Comparison of ENCODE assay signal across 9 mouse cellular contexts in genomic region chr1:23061614-23062373, GRCm38 (mm10). TPM values are rescaled to one million over a fixed set of nuclear protein-coding genes. Genes with fewer than 3 reads are reported as not detected.
A peak's percentile ranks its signal among the peaks of the same experiment; 100 is the strongest.
DNase-seq lines count a peak whose midpoint lies in the region; ATAC-seq lines count a peak whose summit lies in the region.
"Had no signal": no experiment of that assay in that cellular context is flagged by ENCODE, and none has a peak within 500 bp of the region (broad histone marks: within the 10 kb centered on the region; RNA-seq: fewer than 3 reads in every experiment).

No protein-coding gene starts in this region.

- ATAC-seq in forebrain, embryonic 11.5 days (replicated peaks; ENCODE audit: low FRiP score): peak; percentile 93
- peak; percentile 86 for ATAC-seq in lung, embryonic 15.5 days (ENCODE audit: borderline replicate concordance, extremely low read depth, low FRiP score, low TSS enrichment)

- H3K9me3 ChIP-seq in forebrain, embryonic 11.5 days (ENCODE audit: control insufficient read depth, low read length): no peaks in the 10 kb centered on the region
- no peaks in the 10 kb centered on the region for H3K9me3 ChIP-seq in lung, embryonic 15.5 days

- 28% methylated on average over 14 of the region's 14 CpGs for WGBS in forebrain, embryonic 11.5 days
- 18% methylated on average over 14 of the region's 14 CpGs for WGBS in lung, embryonic 15.5 days

- H3K4me2 ChIP-seq in forebrain, embryonic 11.5 days (ENCODE audit: low read depth, low read length, severe bottlenecking): no peak overlapping the region
- H3K4me2 ChIP-seq in lung, embryonic 15.5 days: peak overlapping the region; percentile 27; the same call in 1 of the 2 replicates

- no peak overlapping the region for H3K9ac ChIP-seq in forebrain, embryonic 11.5 days (ENCODE audit: low read length)
- no peak overlapping the region for H3K9ac ChIP-seq in lung, embryonic 15.5 days

- DNase-seq in Muller cell, postnatal 12 days (ENCODE audit: inconsistent ontology term): peak; percentile 82
- peak; percentile 27 for DNase-seq in c-Kit-positive CD71-positive TER-119-negative erythroid progenitor cells, embryonic 14.5 days (ENCODE audit: low read depth)
- peak; percentile 73 for DNase-seq in forebrain, embryonic 11.5 days (ENCODE audit: low spot score)
- DNase-seq in heart, postnatal 14 days: peak; percentile 31 to 43
- peak; percentile 22 to 69 for DNase-seq in layer of hippocampus, adult 18-20 months (ENCODE audit: low spot score in 2 of 2)
- peak; percentile 68 to 75 for DNase-seq in right cerebral cortex, postnatal 10 days (ENCODE audit: low spot score in 2 of 2)
- DNase-seq in urinary bladder, postnatal 4 days (ENCODE audit: low spot score in 2 of 2): no peak

- H3K4me3 ChIP-seq in forebrain, embryonic 11.5 days (ENCODE audit: low read depth, low read length): no peak overlapping the region
- no peak overlapping the region for H3K4me3 ChIP-seq in lung, embryonic 15.5 days
- H3K4me3 ChIP-seq: myocyte had no signal

- no peaks in the 10 kb centered on the region for H3K36me3 ChIP-seq in forebrain, embryonic 11.5 days (ENCODE audit: control insufficient read depth, insufficient read depth, low read length)
- H3K36me3 ChIP-seq in lung, embryonic 15.5 days: no peaks in the 10 kb centered on the region

- no peaks in the 10 kb centered on the region for H3K27me3 ChIP-seq in forebrain, embryonic 11.5 days (ENCODE audit: control insufficient read depth, insufficient read depth, low read length)
- H3K27me3 ChIP-seq in lung, embryonic 15.5 days: no peaks in the 10 kb centered on the region

- H3K27ac ChIP-seq in forebrain, embryonic 11.5 days (ENCODE audit: low read depth, low read length): no peak overlapping the region
- no peak overlapping the region for H3K27ac ChIP-seq in lung, embryonic 15.5 days

- no peaks in the 10 kb centered on the region for H3K4me1 ChIP-seq in forebrain, embryonic 11.5 days (replicated peaks; ENCODE audit: control insufficient read depth, insufficient read depth, low read length)
- H3K4me1 ChIP-seq in lung, embryonic 15.5 days: no peaks in the 10 kb centered on the region

- intact Hi-C loops in heart, postnatal 14 days (cut with DNase I): loop anchor here (1.0 kb wide), 1 partner anchor 79 kb away; no protein-coding TSS in a partner anchor

RNA-seq across cellular contexts. Expression of gene 4933415F23Rik, which starts 40.3 kb away (rescaled TPM):
- not detected in 2 replicates for polyA plus RNA-seq in forebrain, embryonic 11.5 days (2014; fragmentation: Nextera tagmentation; extraction: Ambion mirVana)
- not detected for total RNA-seq in heart, postnatal 14 days (2021)
- not detected for total RNA-seq in layer of hippocampus, adult 18-20 months (2021)
- polyA plus RNA-seq in lung, embryonic 15.5 days (2015; fragmentation: Nextera tagmentation; extraction: Ambion mirVana): not detected in 2 replicates
- polyA plus RNA-seq: myocyte had no signal

Comparison
In these comparisons a context has a peak if more than half of its experiments do, and no peak if none do; other contexts are left out.
1. DNase-seq: peak in Muller cell, postnatal 12 days (single experiment), c-Kit-positive CD71-positive TER-119-negative erythroid progenitor cells, embryonic 14.5 days (single experiment), forebrain, embryonic 11.5 days (single experiment), heart, postnatal 14 days (2 of 2), layer of hippocampus, adult 18-20 months (2 of 2) and right cerebral cortex, postnatal 10 days (2 of 2); none in urinary bladder, postnatal 4 days (0 of 2).